Mouse (Mus musculus) heart, embryonic 11.5 days (tissue): ENCODE measurements at regions not wholly inside any gene's neighbourhood (a gene's known extent, or its start where the extent isn't known, plus 50 kb on each side); places are given as distances from the start of the nearest gene placed in this dataset.

Experiments
- ATAC-seq: fragments of 200-750 bp; cut with Nextera tagmentation; replicated peaks from 2 replicates; pipeline ENCODE4 v1.8.0; 2017; ENCODE audit warnings: moderate library complexity; ENCODE audit not compliant: insufficient number of reproducible peaks, low FRiP score, low TSS enrichment
- H3K27ac ChIP-seq: fragments of 300-500 bp; sonication (generic); 2 replicates; pipeline ENCODE4 v1.5.1; 2014; ENCODE audit warnings: mild to moderate bottlenecking, low read depth, low read length
- H3K27me3 ChIP-seq: fragments of 300-500 bp; sonication (generic); 2 replicates; pipeline ENCODE4 v1.6.1; 2014; ENCODE audit warnings: mild to moderate bottlenecking, low read length, mixed read lengths; ENCODE audit not compliant: control insufficient read depth, insufficient read depth
- H3K36me3 ChIP-seq: fragments of 300-500 bp; sonication (generic); 2 replicates; pipeline ENCODE4 v1.6.1; 2014; ENCODE audit warnings: mild to moderate bottlenecking, low read length, moderate library complexity, mixed read lengths; ENCODE audit not compliant: control insufficient read depth, insufficient read depth
- H3K4me1 ChIP-seq: fragments of 300-500 bp; sonication (generic); 2 replicates; pipeline ENCODE4 v1.6.1; 2014; ENCODE audit warnings: low read length; ENCODE audit not compliant: control insufficient read depth, insufficient read depth
- H3K4me2 ChIP-seq: fragments of 300-500 bp; sonication (generic); 2 replicates; pipeline ENCODE4 v1.6.1; 2014; ENCODE audit warnings: mild to moderate bottlenecking, moderate library complexity
- H3K4me3 ChIP-seq: fragments of 300-500 bp; sonication (generic); 2 replicates; pipeline ENCODE4 v1.5.1; 2014; ENCODE audit warnings: low read depth, low read length
- H3K9ac ChIP-seq: fragments of 300-500 bp; sonication (generic); 2 replicates; pipeline ENCODE4 v1.6.1; 2014; ENCODE audit warnings: mild to moderate bottlenecking, low read depth, low read length, moderate library complexity
- H3K9me3 ChIP-seq: fragments of 300-500 bp; sonication (generic); replicated peaks from 2 replicates; pipeline ENCODE4 v1.6.1; 2016; ENCODE audit warnings: low read length; ENCODE audit not compliant: control insufficient read depth
- WGBS: fragments of 180-500 bp; shearing (Covaris S2); extraction: QIAGEN DNeasy Blood & Tissue Kit; methylation state at CpG from one replicate; pipeline ENCODE4 v1.1.7; 2014; ENCODE audit not compliant: insufficient replicate concordance; 5-methylcytosine and 5-hydroxymethylcytosine counted together

DNA sequence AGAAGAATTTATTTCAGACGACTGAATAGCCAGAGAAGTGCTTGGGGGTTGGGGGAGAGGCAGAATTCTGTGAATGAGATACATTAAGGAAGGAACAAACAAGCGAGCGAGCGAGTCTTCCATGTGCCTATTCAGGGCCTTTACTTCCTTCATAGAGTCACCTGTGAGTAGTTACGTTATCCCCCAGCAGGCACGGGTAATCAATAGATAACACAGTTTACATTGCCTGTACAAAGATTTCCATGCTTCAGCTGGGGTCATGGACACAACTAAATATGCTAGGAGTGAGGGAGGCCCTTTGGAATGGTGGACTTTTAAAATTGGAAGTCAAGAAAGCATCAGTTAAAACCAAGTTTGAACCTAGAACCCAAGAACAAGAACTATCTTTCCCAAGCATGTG is 275.2 kb downstream of the Prr30 start:
- no peak overlapping the region for H3K4me3 ChIP-seq
- H3K4me2 ChIP-seq: no peak overlapping the region
- H3K36me3 ChIP-seq: no peaks in the 10 kb centered on the region
- H3K9ac ChIP-seq: no peak overlapping the region
- 82% methylated on average over 6 of the region's 6 CpGs for WGBS
- no peak for ATAC-seq
- H3K9me3 ChIP-seq: no peaks in the 10 kb centered on the region
- no peak overlapping the region for H3K27ac ChIP-seq
- no peaks in the 10 kb centered on the region for H3K27me3 ChIP-seq
- no peaks in the 10 kb centered on the region for H3K4me1 ChIP-seq

DNA sequence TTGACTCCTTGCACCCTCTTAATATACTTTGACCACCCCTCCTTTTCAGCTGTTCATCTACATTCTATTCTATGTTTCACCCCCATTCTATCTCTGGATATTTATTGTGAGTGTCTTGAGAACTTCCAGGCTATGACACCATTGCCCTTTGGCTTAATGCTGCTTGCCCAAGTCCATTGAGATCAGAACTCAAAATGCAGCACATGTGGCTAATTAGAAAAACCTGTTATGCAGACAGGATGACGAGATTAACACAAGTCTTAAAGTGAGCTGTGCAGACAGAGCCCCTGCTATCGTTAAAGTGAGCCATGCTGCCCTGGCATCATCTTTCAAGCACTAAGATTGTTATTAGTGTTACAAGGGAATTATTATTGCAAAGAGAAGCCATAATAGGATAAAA is 299.9 kb downstream of the Prr30 start:
- H3K27ac ChIP-seq: no peak overlapping the region
- WGBS: 51% methylated on average over 2 of the region's 2 CpGs
- no peaks in the 10 kb centered on the region for H3K27me3 ChIP-seq
- no peak overlapping the region for H3K4me2 ChIP-seq
- no peak overlapping the region for H3K9ac ChIP-seq
- ATAC-seq: no peak
- H3K36me3 ChIP-seq: no peaks in the 10 kb centered on the region
- no peak overlapping the region for H3K4me3 ChIP-seq
- H3K9me3 ChIP-seq: no peaks in the 10 kb centered on the region
- H3K4me1 ChIP-seq: no peaks in the 10 kb centered on the region

DNA sequence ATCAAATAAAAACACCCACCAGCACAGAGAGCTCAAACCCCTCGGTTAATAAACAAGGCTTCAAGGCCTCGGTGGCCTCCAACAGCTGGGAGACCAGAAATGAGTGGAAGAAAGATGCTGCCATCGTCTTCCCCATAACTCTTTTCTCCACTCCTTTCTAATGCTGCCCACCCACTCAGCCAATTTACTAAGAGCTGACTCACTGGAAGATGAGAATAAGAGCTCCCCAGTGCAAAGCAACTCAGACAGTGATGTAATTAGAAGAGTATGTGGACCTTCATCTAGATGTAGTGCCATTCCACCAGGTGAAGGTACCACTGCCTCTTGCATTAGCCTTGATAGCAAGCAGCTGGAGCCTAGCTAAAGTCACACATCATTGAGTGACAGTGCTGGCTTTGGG is 301.1 kb downstream of the Prr30 start:
- H3K9me3 ChIP-seq: no peaks in the 10 kb centered on the region
- H3K4me2 ChIP-seq: no peak overlapping the region
- no peak overlapping the region for H3K27ac ChIP-seq
- H3K4me1 ChIP-seq: no peaks in the 10 kb centered on the region
- no peaks in the 10 kb centered on the region for H3K27me3 ChIP-seq
- WGBS: 62% methylated on average over 3 of the region's 3 CpGs
- H3K9ac ChIP-seq: no peak overlapping the region
- no peak for ATAC-seq
- no peaks in the 10 kb centered on the region for H3K36me3 ChIP-seq
- H3K4me3 ChIP-seq: no peak overlapping the region

DNA sequence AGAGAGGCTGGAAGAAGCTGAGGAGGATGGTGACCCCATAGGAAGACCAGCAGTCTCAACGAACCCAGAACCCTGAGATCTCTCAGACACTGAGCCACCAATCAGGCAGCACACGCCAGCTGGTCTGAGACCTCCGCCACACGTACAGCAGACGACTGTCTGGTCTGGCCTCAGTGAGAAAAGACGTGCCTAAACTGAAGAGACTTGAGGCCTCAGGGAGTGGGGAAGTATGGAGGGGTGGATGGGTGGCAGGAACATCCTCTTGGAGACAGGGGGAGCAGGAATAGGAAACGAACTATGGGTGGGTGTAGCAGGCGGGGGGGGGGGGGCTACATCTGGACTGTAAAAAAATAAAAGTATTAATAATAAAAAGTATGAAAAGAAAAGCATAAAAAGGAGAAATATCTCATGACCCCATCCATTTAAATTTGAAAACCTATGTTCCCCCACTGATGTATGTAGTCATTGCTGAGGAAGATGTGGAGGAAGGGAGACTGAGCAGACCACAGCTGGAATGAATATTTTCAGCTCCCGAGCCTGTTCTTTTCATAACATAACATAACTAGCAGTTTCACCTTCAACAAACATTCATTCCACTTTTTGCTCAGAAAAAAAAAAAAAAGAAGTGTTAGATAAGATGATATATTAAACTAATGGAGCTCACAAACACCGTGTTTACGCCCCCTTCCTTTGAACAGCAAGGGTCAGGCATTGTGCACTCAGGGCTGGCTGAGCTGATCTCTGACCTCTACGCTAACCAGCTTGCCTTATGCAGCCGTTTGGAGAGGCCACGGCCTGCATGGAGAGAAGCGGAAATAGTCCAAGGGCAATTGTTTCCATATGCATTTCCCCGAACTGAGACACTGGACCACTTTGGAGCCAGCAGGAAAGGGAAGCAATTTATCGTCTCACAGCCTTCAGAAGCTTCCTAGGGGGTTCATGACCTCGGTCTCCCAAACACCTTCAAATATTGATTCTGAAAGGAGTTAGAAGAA is 310.7 kb downstream of the Prr30 start:
- Histone ChIP-seq H3K4me3 (no peak overlapping the region), H3K4me2 (no peak overlapping the region), H3K27ac (no peak overlapping the region), H3K27me3 (no peaks in the 10 kb centered on the region), H3K4me1 (no peaks in the 10 kb centered on the region), H3K9me3 (no peaks in the 10 kb centered on the region), H3K9ac (no peak overlapping the region), H3K36me3 (no peaks in the 10 kb centered on the region)
- ATAC-seq: 0 out of 2 replicates have a peak, but pooled peaks have one; percentile 46
- 55% methylated on average over 17 of the region's 18 CpGs for WGBS

DNA sequence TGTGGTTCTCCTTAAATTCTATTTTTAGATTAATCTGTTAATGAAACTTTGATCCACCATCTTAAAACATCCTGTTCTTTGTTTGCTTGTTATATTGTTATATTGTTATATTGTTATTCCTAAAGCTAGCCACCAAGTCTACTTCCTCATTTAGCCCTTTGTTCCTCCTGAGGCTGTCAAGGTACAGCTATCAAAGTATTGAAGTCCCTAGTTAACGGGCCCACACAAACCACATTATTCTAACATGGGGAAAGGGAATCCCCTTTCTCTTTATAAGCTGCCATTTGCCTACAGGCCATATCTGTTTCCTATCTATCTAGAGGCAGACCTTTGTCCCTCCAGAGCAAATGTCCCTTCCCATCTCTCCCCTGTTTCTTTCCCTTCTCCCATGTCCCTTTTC is 317.0 kb downstream of the Prr30 start:
- Histone ChIP-seq H3K36me3 (no peaks in the 10 kb centered on the region), H3K27ac (no peak overlapping the region), H3K9me3 (no peaks in the 10 kb centered on the region), H3K27me3 (no peaks in the 10 kb centered on the region), H3K4me1 (no peaks in the 10 kb centered on the region), H3K9ac (no peak overlapping the region), H3K4me3 (no peak overlapping the region), H3K4me2 (no peak overlapping the region)
- WGBS: 84% methylated on average over 1 of the region's 1 CpGs
- ATAC-seq: no peak

DNA sequence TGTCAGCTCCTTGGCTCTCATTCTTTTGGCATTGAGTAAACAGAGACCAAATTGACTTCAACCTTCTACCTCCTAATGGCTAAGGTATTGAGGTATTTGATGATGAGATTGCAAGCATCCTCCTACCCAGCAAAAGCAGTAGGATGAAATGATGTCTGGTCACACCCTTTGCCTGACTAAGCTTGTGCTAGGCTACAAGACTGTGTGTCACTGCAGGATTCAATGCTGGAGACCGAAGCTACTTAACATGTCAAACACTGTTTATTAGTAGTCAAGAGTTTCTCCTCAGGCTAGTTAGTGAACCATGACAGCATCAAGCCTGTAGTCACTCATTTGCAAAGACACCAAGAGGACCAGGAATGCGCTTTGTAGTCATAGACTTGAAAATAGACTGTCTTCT is 320.0 kb downstream of the Prr30 start:
- Histone ChIP-seq H3K36me3 (no peaks in the 10 kb centered on the region), H3K9ac (no peak overlapping the region), H3K4me2 (no peak overlapping the region), H3K9me3 (no peaks in the 10 kb centered on the region), H3K27me3 (no peaks in the 10 kb centered on the region), H3K4me3 (no peak overlapping the region), H3K27ac (no peak overlapping the region), H3K4me1 (no peaks in the 10 kb centered on the region)
- no peak for ATAC-seq
- 78% methylated on average over 2 of the region's 2 CpGs for WGBS

DNA sequence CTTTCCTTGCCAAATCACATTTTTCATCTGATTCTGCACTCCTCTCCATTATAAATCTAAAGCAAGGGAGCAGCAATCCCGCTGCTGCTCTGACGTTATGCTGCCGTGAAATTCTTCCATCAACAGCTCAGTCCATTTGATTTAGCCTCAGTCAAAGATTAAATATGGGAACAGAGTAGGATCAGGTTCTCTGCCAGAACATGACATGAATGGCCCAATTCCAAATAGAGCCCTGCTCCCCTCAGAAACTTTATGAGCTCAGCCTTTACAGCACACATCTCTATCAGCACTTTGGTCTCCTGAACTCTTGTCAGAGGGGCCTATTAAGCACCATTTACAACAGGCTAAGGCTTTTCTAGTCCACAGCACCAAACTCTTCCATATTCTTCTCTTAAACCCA is 332.3 kb downstream of the Prr30 start:
- Histone ChIP-seq H3K9ac (no peak overlapping the region), H3K27ac (no peak overlapping the region), H3K27me3 (no peaks in the 10 kb centered on the region), H3K4me2 (no peak overlapping the region), H3K4me3 (no peak overlapping the region), H3K9me3 (no peaks in the 10 kb centered on the region), H3K36me3 (no peaks in the 10 kb centered on the region), H3K4me1 (no peaks in the 10 kb centered on the region)
- no peak for ATAC-seq
- 83% methylated on average over 3 of the region's 3 CpGs for WGBS

DNA sequence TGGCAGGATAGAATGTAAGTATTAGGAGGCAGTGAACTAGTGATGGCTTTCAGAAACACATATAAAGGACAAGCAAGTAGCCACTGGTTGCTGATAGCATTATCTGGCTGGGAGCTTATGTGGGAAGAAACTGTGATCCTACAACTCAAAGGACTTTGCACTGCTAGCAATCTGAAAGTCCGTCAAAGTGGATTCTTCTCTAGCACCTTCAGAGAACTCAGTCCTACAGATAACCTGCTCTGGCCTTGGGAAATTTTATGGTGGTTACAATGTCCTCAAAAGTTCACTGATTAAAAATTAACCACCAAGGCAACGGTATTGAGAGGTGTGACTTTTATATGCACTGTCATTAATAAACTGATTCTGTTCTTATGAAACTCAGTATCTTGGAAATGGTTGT is 335.3 kb downstream of the Prr30 start:
- Histone ChIP-seq H3K9ac (no peak overlapping the region), H3K9me3 (no peaks in the 10 kb centered on the region), H3K27ac (no peak overlapping the region), H3K27me3 (no peaks in the 10 kb centered on the region), H3K4me1 (no peaks in the 10 kb centered on the region), H3K4me3 (no peak overlapping the region), H3K4me2 (no peak overlapping the region), H3K36me3 (no peaks in the 10 kb centered on the region)
- ATAC-seq: no peak
- 67% methylated on average over 2 of the region's 2 CpGs for WGBS

DNA sequence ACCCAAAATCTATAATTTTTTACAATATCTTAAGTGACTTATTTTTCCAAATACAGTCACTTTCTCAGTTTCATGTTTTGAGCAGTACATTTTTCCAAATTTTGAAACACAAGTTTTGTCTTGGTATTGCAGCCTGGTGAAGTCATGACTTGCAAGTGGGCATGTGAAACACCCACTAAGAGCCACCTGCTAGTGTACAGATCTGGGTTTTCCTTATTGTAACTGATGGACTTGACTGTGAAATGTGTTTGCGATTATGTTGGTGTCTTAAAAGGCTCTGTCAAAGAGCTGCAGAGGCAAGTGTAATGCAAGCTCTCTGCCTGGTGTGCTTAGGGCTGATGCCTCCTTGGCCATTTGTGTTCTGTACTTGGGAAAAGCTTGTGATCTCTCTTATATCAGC is 336.0 kb downstream of the Prr30 start:
- Histone ChIP-seq H3K4me2 (no peak overlapping the region), H3K9me3 (no peaks in the 10 kb centered on the region), H3K9ac (no peak overlapping the region), H3K27me3 (no peaks in the 10 kb centered on the region), H3K36me3 (no peaks in the 10 kb centered on the region), H3K27ac (no peak overlapping the region), H3K4me3 (no peak overlapping the region), H3K4me1 (no peaks in the 10 kb centered on the region)
- no peak for ATAC-seq
- 86% methylated on average over 1 of the region's 1 CpGs for WGBS
